In genomic region chr7:19427999-19428650, GRCm38 (mm10) we compare ENCODE assay signal across 16 mouse cellular contexts. TPM values are rescaled to one million over a fixed set of nuclear protein-coding genes. Genes with fewer than 3 reads are reported as not detected.
"Had no signal": no experiment of that assay in that cellular context is flagged by ENCODE, and none has a peak within 500 bp of the region (broad histone marks: within the 10 kb centered on the region; RNA-seq: fewer than 3 reads in every experiment).

No protein-coding gene starts in this region.

- DNase-seq: lung, adult 18-20 months; lung, embryonic 14.5 days; lung, postnatal 10 days; lung, postnatal 4 days; midbrain, embryonic 14.5 days; right cerebral cortex, postnatal 14 days; thymus, adult 18-20 months; thymus, postnatal 25 days; thymus, postnatal 4 days had no signal

- H3K4me3 ChIP-seq: midbrain, embryonic 10.5 days; midbrain, embryonic 12.5 days; myocyte; neural tube, embryonic 13.5 days; neural tube, embryonic 15.5 days had no signal

- ATAC-seq: midbrain, embryonic 16.5 days had no signal

- H3K4me2 ChIP-seq: lung, embryonic 14.5 days; midbrain, embryonic 12.5 days; neural tube, embryonic 13.5 days; neural tube, embryonic 15.5 days had no signal

- H3K27ac ChIP-seq: midbrain, embryonic 10.5 days; midbrain, embryonic 12.5 days; neural tube, embryonic 13.5 days; neural tube, embryonic 15.5 days had no signal

- H3K4me1 ChIP-seq: midbrain, embryonic 10.5 days; midbrain, embryonic 12.5 days; neural tube, embryonic 15.5 days had no signal

- H3K9ac ChIP-seq: lung, embryonic 14.5 days; midbrain, embryonic 12.5 days; neural tube, embryonic 13.5 days; neural tube, embryonic 15.5 days had no signal

- H3K27me3 ChIP-seq: neural tube, embryonic 15.5 days had no signal

- H3K9me3 ChIP-seq: midbrain, embryonic 10.5 days; midbrain, embryonic 12.5 days; neural tube, embryonic 15.5 days had no signal

RNA-seq across cellular contexts. Expression of gene Ckm, which starts 23.5 kb away (rescaled TPM):
- total RNA-seq: megakaryocyte-erythroid progenitor cell, adult 5-6 weeks had no signal
- polyA plus RNA-seq: midbrain, embryonic 10.5 days; midbrain, embryonic 12.5 days; midbrain, embryonic 14.5 days had no signal

RNA-seq across cellular contexts. Expression of gene Klc3, which starts 24.2 kb away (rescaled TPM):
- total RNA-seq: megakaryocyte-erythroid progenitor cell, adult 5-6 weeks had no signal

RNA-seq across cellular contexts. Expression of gene Exoc3l2, which starts 35.0 kb away (rescaled TPM):
- polyA plus RNA-seq: myocyte had no signal
